Mouse (Mus musculus): ENCODE measurements around the gene Sppl2c.

- no peak for TF ChIP-seq CTCF (IDR thresholded peaks at IDR 0.05; ENCODE audit: low read depth)
- TF ChIP-seq EP300 (IDR thresholded peaks at IDR 0.05; ENCODE audit: low read depth): no peak
Measured at GRCm38 (mm10) chr11:104159769-104160272, 26.3 kb upstream of the Sppl2c start.

Measured in heart, postnatal 0 days (tissue).